Mouse (Mus musculus) hindbrain, postnatal 0 days (tissue): ENCODE results near the gene Tenm3. TPM values are rescaled to one million over a fixed set of nuclear protein-coding genes. Genes with fewer than 3 reads are reported as not detected.

ENCODE experiments used
- ATAC-seq: fragments of 200-750 bp; cut with Nextera tagmentation; 2 replicates; pipeline ENCODE4 v1.8.0; 2017; ENCODE audit warnings: mild to moderate bottlenecking, moderate TSS enrichment, moderate library complexity
- DNase-seq: peaks from one replicate; pipeline ENCODE4 v3.0.0-alpha.2; 2015; ENCODE audit warnings: low spot score
- H3K27ac ChIP-seq: fragments of 300-500 bp; sonication (generic); 2 replicates; pipeline ENCODE4 v1.5.1; 2014; ENCODE audit warnings: mild to moderate bottlenecking
- H3K27me3 ChIP-seq: fragments of 300-500 bp; sonication (generic); 2 replicates; pipeline ENCODE4 v1.6.1; 2014; ENCODE audit warnings: low read length, mixed read lengths; ENCODE audit not compliant: insufficient read depth
- H3K36me3 ChIP-seq: fragments of 300-500 bp; sonication (generic); 2 replicates; pipeline ENCODE4 v1.6.1; 2014; ENCODE audit warnings: low read length, mixed read lengths; ENCODE audit not compliant: insufficient read depth
- H3K4me1 ChIP-seq: fragments of 300-500 bp; sonication (generic); 2 replicates; pipeline ENCODE4 v1.6.1; 2014; ENCODE audit warnings: antibody characterized with exemption, low read length, mixed read lengths; ENCODE audit not compliant: insufficient read depth
- H3K4me2 ChIP-seq: fragments of 300-500 bp; sonication (generic); 2 replicates; pipeline ENCODE4 v1.6.1; 2014; ENCODE audit warnings: low read depth, mild to moderate bottlenecking, low read length, moderate library complexity, mixed read lengths
- H3K4me3 ChIP-seq: fragments of 300-500 bp; sonication (generic); 2 replicates; pipeline ENCODE4 v1.5.1; 2014; ENCODE audit warnings: low read length
- H3K9ac ChIP-seq: fragments of 300-500 bp; sonication (generic); replicated peaks from 2 replicates; pipeline ENCODE4 v1.6.1; 2014; ENCODE audit warnings: mild to moderate bottlenecking, low read length, moderate library complexity, mixed read lengths
- H3K9me3 ChIP-seq: fragments of 300-500 bp; sonication (generic); 2 replicates; pipeline ENCODE4 v1.6.1; 2016; ENCODE audit warnings: low read length, mixed read lengths
- CTCF ChIP-seq: IDR thresholded peaks from 2 replicates; pipeline ENCODE4 v1.5.1; 2016; ENCODE audit warnings: antibody characterized with exemption, control low read depth, low read depth
- WGBS: fragments of 180-500 bp; shearing (Covaris S2); extraction: QIAGEN DNeasy Blood & Tissue Kit; methylation state at CpG from one replicate; pipeline ENCODE4 v1.1.7; 2014; 5-methylcytosine and 5-hydroxymethylcytosine counted together
- polyA plus RNA-seq: library from polyadenylated mRNA; unstranded; fragments of >200 nt; fragmentation: Nextera tagmentation; extraction: Ambion mirVana; gene quantifications from 2 replicates; pipeline ENCODE4 v1.2.1, GENCODE M21; 2015
- total RNA-seq: library from RNA; depleted of rRNA; stranded (reverse); fragments of >200 nt; gene quantifications from 2 replicates; pipeline ENCODE4 v1.2.3, GENCODE M21; 2014

Gene Tenm3
- total and polyA plus RNA-seq, 2 experiments from 2014 or later: 21.3 to 151 TPM

- Histone ChIP-seq H3K4me3 (peak overlapping the region; percentile 23), H3K4me2 (peak overlapping the region; percentile 53), H3K27ac (peak overlapping the region; percentile 66; the same call in 1 of the 2 replicates), H3K9ac (peak overlapping the region; percentile 17; the same call in 1 of the 2 replicates), H3K27me3 (no peaks in the 10 kb centered on the region), H3K4me1 (no peaks in the 10 kb centered on the region), H3K9me3 (no peaks in the 10 kb centered on the region), H3K36me3 (no peaks in the 10 kb centered on the region)
- ATAC-seq (peak; percentile 77), DNase-seq (peak; percentile 62)
- TF ChIP-seq CTCF: no peak
- WGBS: 35% methylated on average over 30 of the region's 30 CpGs
These were observed 501.3 kb downstream of the Tenm3 start for GRCm38 (mm10) chr8:48342321-48343066.

- no peak overlapping the region for H3K4me3 ChIP-seq
- ATAC-seq: no peak
- no peak for TF ChIP-seq CTCF
- H3K27me3 ChIP-seq: no peaks in the 10 kb centered on the region
- H3K36me3 ChIP-seq: no peaks in the 10 kb centered on the region
- H3K9me3 ChIP-seq: no peaks in the 10 kb centered on the region
- no peak overlapping the region for H3K9ac ChIP-seq
- DNase-seq: no peak
- peak overlapping the region; percentile 53 for H3K4me2 ChIP-seq
- WGBS: 21% methylated on average over 4 of the region's 4 CpGs
- no peak overlapping the region for H3K27ac ChIP-seq
- no peaks in the 10 kb centered on the region for H3K4me1 ChIP-seq
These were observed 502.1 kb downstream of the Tenm3 start for GRCm38 (mm10) chr8:48341692-48342091.

GRCm38 (mm10) chr8:48341276-48341675, 502.5 kb downstream of the Tenm3 start:
- DNase-seq: no peak
- Histone ChIP-seq H3K4me1 (no peaks in the 10 kb centered on the region), H3K27ac (no peak overlapping the region), H3K9ac (no peak overlapping the region), H3K4me2 (no peak overlapping the region), H3K9me3 (no peaks in the 10 kb centered on the region), H3K27me3 (no peaks in the 10 kb centered on the region), H3K36me3 (no peaks in the 10 kb centered on the region), H3K4me3 (no peak overlapping the region)
- no peak for ATAC-seq
- WGBS: 56% methylated on average over 5 of the region's 5 CpGs
- TF ChIP-seq CTCF: no peak

GRCm38 (mm10) chr8:48322655-48323265, 521.0 kb downstream of the Tenm3 start:
- ATAC-seq: no peak

GRCm38 (mm10) chr8:48322240-48322639, 521.5 kb downstream of the Tenm3 start:
- Histone ChIP-seq H3K9ac (no peak overlapping the region), H3K27me3 (no peaks in the 10 kb centered on the region), H3K9me3 (no peaks in the 10 kb centered on the region), H3K27ac (no peak overlapping the region), H3K4me2 (no peak overlapping the region), H3K4me1 (no peaks in the 10 kb centered on the region), H3K36me3 (no peaks in the 10 kb centered on the region), H3K4me3 (no peak overlapping the region)
- no peak for DNase-seq
- no peak for ATAC-seq
- no peak for TF ChIP-seq CTCF
- 94% methylated on average over 6 of the region's 6 CpGs for WGBS

More at GRCm38 (mm10) chr8:48322655-48323265, 521.0 kb downstream of the Tenm3 start:
- H3K9ac ChIP-seq: no peak overlapping the region
- no peak for DNase-seq
- WGBS: 65% methylated on average over 11 of the region's 11 CpGs
- H3K27me3 ChIP-seq: no peaks in the 10 kb centered on the region
- no peak overlapping the region for H3K4me3 ChIP-seq
- no peak for TF ChIP-seq CTCF
- H3K4me2 ChIP-seq: no peak overlapping the region
- no peaks in the 10 kb centered on the region for H3K9me3 ChIP-seq
- H3K4me1 ChIP-seq: no peaks in the 10 kb centered on the region
- H3K27ac ChIP-seq: no peak overlapping the region
- no peaks in the 10 kb centered on the region for H3K36me3 ChIP-seq

- Histone ChIP-seq H3K9me3 (no peaks in the 10 kb centered on the region), H3K4me1 (no peaks in the 10 kb centered on the region), H3K27me3 (no peaks in the 10 kb centered on the region), H3K4me2 (no peak overlapping the region), H3K27ac (no peak overlapping the region), H3K9ac (no peak overlapping the region), H3K4me3 (no peak overlapping the region), H3K36me3 (no peaks in the 10 kb centered on the region)
- no peak for TF ChIP-seq CTCF
- DNase-seq: no peak
- 80% methylated on average over 3 of the region's 3 CpGs for WGBS
- ATAC-seq: no peak
These were observed 524.1 kb downstream of the Tenm3 start for GRCm38 (mm10) chr8:48319674-48320073.

GRCm38 (mm10) chr8:48317498-48317897, 526.3 kb downstream of the Tenm3 start:
- no peaks in the 10 kb centered on the region for H3K27me3 ChIP-seq
- DNase-seq (no peak), ATAC-seq (no peak)
- no peaks in the 10 kb centered on the region for H3K36me3 ChIP-seq
- 89% methylated on average over 10 of the region's 10 CpGs for WGBS
- H3K9ac ChIP-seq: no peak overlapping the region
- no peak overlapping the region for H3K4me2 ChIP-seq
- no peak overlapping the region for H3K27ac ChIP-seq
- no peaks in the 10 kb centered on the region for H3K4me1 ChIP-seq
- H3K9me3 ChIP-seq: no peaks in the 10 kb centered on the region
- no peak overlapping the region for H3K4me3 ChIP-seq
- TF ChIP-seq CTCF: no peak
